Mouse (Mus musculus) natural killer cell, adult 2 months (primary cell): Measurements from ENCODE around the gene Dhodh.

Experiments
- DNase-seq, 2 experiments: peaks; one replicate each; pipeline ENCODE4 v3.0.0; 2022; ENCODE audit warnings: low spot score in 2 of 2

Gene Dhodh

GRCm38 (mm10) chr8:109585652-109586051 lies 22.8 kb downstream of the Dhodh start:
- DNase-seq: no peak

GRCm38 (mm10) chr8:109584830-109585229 lies 23.6 kb downstream of the Dhodh start:
- DNase-seq: no peak

- DNase-seq: no peak
Observed at GRCm38 (mm10) chr8:109584293-109584692, 24.2 kb downstream of the Dhodh start.

GRCm38 (mm10) chr8:109578900-109579301 lies 29.6 kb downstream of the Dhodh start, which contains the start of gene Hp:
Hp (minus strand) TSS chr8:109579172.
- no peak for DNase-seq

- DNase-seq: no peak
Observed at GRCm38 (mm10) chr8:109576311-109576710, 32.2 kb downstream of the Dhodh start.

- no peak for DNase-seq
Observed at GRCm38 (mm10) chr8:109571139-109571538, 37.3 kb downstream of the Dhodh start.

GRCm38 (mm10) chr8:109565498-109566333 lies 42.8 kb downstream of the Dhodh start, which contains the start of the genes Dhx38 and Txnl4b:
Dhx38 (minus strand) TSS chr8:109565861.
Txnl4b (plus strand) TSS chr8:109565892.
- DNase-seq: peak; percentile 98

- DNase-seq: no peak
Observed at GRCm38 (mm10) chr8:109564766-109565165, 43.7 kb downstream of the Dhodh start.

- no peak for DNase-seq
Observed at GRCm38 (mm10) chr8:109563881-109564280, 44.6 kb downstream of the Dhodh start.

- DNase-seq: no peak
Observed at GRCm38 (mm10) chr8:109551663-109552062, 56.8 kb downstream of the Dhodh start.

- no peak for DNase-seq
Observed at GRCm38 (mm10) chr8:109544049-109544448, 64.4 kb downstream of the Dhodh start.

GRCm38 (mm10) chr8:109542748-109543519 lies 65.5 kb downstream of the Dhodh start:
- no peak for DNase-seq

GRCm38 (mm10) chr8:109542165-109542564 lies 66.3 kb downstream of the Dhodh start:
- no peak for DNase-seq
